Mouse (Mus musculus) lung, postnatal 0 days (tissue): Measurements from ENCODE around the gene Smtnl2. TPM values are rescaled to one million over a fixed set of nuclear protein-coding genes. Genes with fewer than 3 reads are reported as not detected.

ENCODE experiments used
- ATAC-seq: fragments of 200-750 bp; cut with Nextera tagmentation; 2 replicates; pipeline ENCODE4 v1.8.0; 2017; ENCODE audit warnings: moderate library complexity
- DNase-seq: peaks from one replicate; pipeline ENCODE4 v3.0.0-alpha.2; 2016; ENCODE audit warnings: low spot score
- H3K27ac ChIP-seq: fragments of 300-500 bp; sonication (generic); 2 replicates; pipeline ENCODE4 v1.5.1; 2014; ENCODE audit warnings: antibody characterized with exemption, mild to moderate bottlenecking, low read length, mixed read lengths
- H3K27me3 ChIP-seq: fragments of 300-500 bp; sonication (generic); replicated peaks from 2 replicates; pipeline ENCODE4 v1.6.1; 2014; ENCODE audit warnings: low read length, mixed read lengths; ENCODE audit not compliant: insufficient read depth
- H3K36me3 ChIP-seq: fragments of 300-500 bp; sonication (generic); 2 replicates; pipeline ENCODE4 v1.6.1; 2014; ENCODE audit warnings: low read length, mixed read lengths; ENCODE audit not compliant: insufficient read depth
- H3K4me1 ChIP-seq: fragments of 300-500 bp; sonication (generic); 2 replicates; pipeline ENCODE4 v1.6.1; 2014; ENCODE audit warnings: antibody characterized with exemption, low read depth, low read length, mixed read lengths; ENCODE audit not compliant: insufficient read depth
- H3K4me2 ChIP-seq: fragments of 300-500 bp; sonication (generic); replicated peaks from 2 replicates; pipeline ENCODE4 v1.6.1; 2014; ENCODE audit warnings: low read depth, mild to moderate bottlenecking, low read length, moderate library complexity, mixed read lengths
- H3K4me3 ChIP-seq: fragments of 300-500 bp; sonication (generic); 2 replicates; pipeline ENCODE4 v1.5.1; 2014; ENCODE audit warnings: low read depth, low read length
- H3K9ac ChIP-seq: fragments of 300-500 bp; sonication (generic); replicated peaks from 2 replicates; pipeline ENCODE4 v1.6.1; 2014; ENCODE audit warnings: low read depth, mild to moderate bottlenecking
- H3K9me3 ChIP-seq: fragments of 300-500 bp; sonication (generic); 2 replicates; pipeline ENCODE4 v1.6.1; 2016; ENCODE audit warnings: low read length, mixed read lengths
- CTCF ChIP-seq: IDR thresholded peaks from 2 replicates; pipeline ENCODE4 v1.5.1; 2016; ENCODE audit warnings: antibody characterized with exemption, mild to moderate bottlenecking
- EP300 ChIP-seq: IDR thresholded peaks from 2 replicates; pipeline ENCODE4 v1.6.1; 2016; ENCODE audit warnings: antibody characterized with exemption, mild to moderate bottlenecking, control low read depth
- WGBS: fragments of 180-500 bp; shearing (Covaris S2); extraction: QIAGEN DNeasy Blood & Tissue Kit; methylation state at CpG from one replicate; pipeline ENCODE4 v1.1.7; 2014; 5-methylcytosine and 5-hydroxymethylcytosine counted together
- polyA plus RNA-seq: library from polyadenylated mRNA; unstranded; fragments of >200 nt; fragmentation: Nextera tagmentation; extraction: Ambion mirVana; gene quantifications from 2 replicates; pipeline ENCODE4 v1.2.1, GENCODE M21; 2015

The Smtnl2 gene
- polyA plus RNA-seq, 1 experiment from 2014 or later: 108 TPM

- H3K9me3 ChIP-seq: no peaks in the 10 kb centered on the region
- ATAC-seq (no peak), DNase-seq (no peak)
- 71% methylated on average over 2 of the region's 2 CpGs for WGBS
- no peak overlapping the region for H3K9ac ChIP-seq
- no peaks in the 10 kb centered on the region for H3K27me3 ChIP-seq
- H3K27ac ChIP-seq: peak overlapping the region; percentile 57; the same call in 1 of the 2 replicates
- no peak overlapping the region for H3K4me2 ChIP-seq
- no peaks in the 10 kb centered on the region; the same call in none of the 2 replicates for H3K36me3 ChIP-seq
- H3K4me1 ChIP-seq: peaks cover 5% of the 10 kb centered on the region; the same call in 1 of the 2 replicates
- H3K4me3 ChIP-seq: no peak overlapping the region
- TF ChIP-seq CTCF (no peak), EP300 (no peak)
These were observed 16.8 kb downstream of the Smtnl2 start for GRCm38 (mm10) chr11:72394694-72395093.

GRCm38 (mm10) chr11:72393669-72394068 is 17.8 kb downstream of the Smtnl2 start:
- Histone ChIP-seq H3K27me3 (no peaks in the 10 kb centered on the region), H3K27ac (peak overlapping the region; percentile 57), H3K4me3 (no peak overlapping the region), H3K36me3 (no peaks in the 10 kb centered on the region; the same call in none of the 2 replicates), H3K4me1 (peaks cover 5% of the 10 kb centered on the region; the same call in 1 of the 2 replicates), H3K9me3 (no peaks in the 10 kb centered on the region), H3K9ac (no peak overlapping the region), H3K4me2 (no peak overlapping the region)
- TF ChIP-seq EP300: no peak
- TF ChIP-seq CTCF: no peak
- ATAC-seq: peak; percentile 18; the same call in 1 of the 2 replicates
- WGBS: 44% methylated on average over 5 of the region's 5 CpGs
- peak; percentile 79 for DNase-seq

GRCm38 (mm10) chr11:72393243-72393642 is 18.3 kb downstream of the Smtnl2 start:
- no peak for DNase-seq
- H3K36me3 ChIP-seq: no peaks in the 10 kb centered on the region; the same call in none of the 2 replicates
- no peak overlapping the region for H3K4me3 ChIP-seq
- H3K9me3 ChIP-seq: no peaks in the 10 kb centered on the region
- TF ChIP-seq CTCF (no peak), EP300 (no peak)
- H3K27ac ChIP-seq: peak overlapping the region; percentile 57; the same call in 1 of the 2 replicates
- H3K4me2 ChIP-seq: no peak overlapping the region
- H3K27me3 ChIP-seq: no peaks in the 10 kb centered on the region
- H3K4me1 ChIP-seq: peaks cover 5% of the 10 kb centered on the region; the same call in 1 of the 2 replicates
- ATAC-seq: no peak
- 54% methylated on average over 3 of the region's 3 CpGs for WGBS
- H3K9ac ChIP-seq: no peak overlapping the region

GRCm38 (mm10) chr11:72391181-72391580 is 20.3 kb downstream of the Smtnl2 start:
- Histone ChIP-seq H3K9ac (no peak overlapping the region), H3K4me1 (no peaks in the 10 kb centered on the region), H3K27me3 (no peaks in the 10 kb centered on the region), H3K4me2 (no peak overlapping the region), H3K4me3 (no peak overlapping the region), H3K36me3 (no peaks in the 10 kb centered on the region; the same call in 1 of the 2 replicates), H3K9me3 (no peaks in the 10 kb centered on the region), H3K27ac (no peak overlapping the region)
- no peak for ATAC-seq
- TF ChIP-seq EP300: no peak
- TF ChIP-seq CTCF: no peak
- WGBS: 88% methylated on average over 13 of the region's 13 CpGs
- no peak for DNase-seq

DNA sequence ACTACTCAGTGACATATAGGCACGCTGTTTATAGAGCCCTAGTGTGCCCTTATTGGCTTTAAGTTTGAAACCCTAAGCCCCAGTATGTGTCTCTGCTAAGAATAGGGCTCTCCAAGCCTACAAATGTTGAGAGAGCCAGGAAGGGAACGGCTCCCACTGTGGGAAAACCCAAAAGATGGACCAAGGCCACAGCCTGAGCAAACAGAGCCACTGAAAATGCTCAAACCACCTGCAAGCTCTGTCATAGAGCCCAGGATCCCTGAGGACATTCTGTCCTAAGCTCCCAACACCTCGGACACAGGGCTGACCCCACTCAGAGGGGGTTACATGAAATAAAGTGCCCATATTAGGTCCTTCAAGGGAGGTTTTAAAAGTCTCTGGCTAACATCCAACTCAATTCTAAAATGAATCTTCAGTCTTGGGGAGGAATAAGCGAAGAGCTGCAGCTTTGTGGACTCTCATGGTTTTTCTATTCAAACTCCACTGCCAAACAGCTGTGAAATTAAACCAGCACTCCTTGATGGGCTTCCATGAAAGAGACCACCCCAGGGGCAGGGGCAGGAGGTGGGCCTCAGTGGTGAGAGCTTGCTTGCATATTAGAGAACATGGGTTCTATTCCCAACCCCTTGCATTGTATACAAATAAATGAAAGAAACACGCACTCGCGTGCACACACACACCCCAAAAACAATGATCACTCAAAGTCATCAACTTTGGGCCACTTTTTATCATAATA is 21.9 kb downstream of the Smtnl2 start:
- peak; percentile 78 for TF ChIP-seq EP300
- no peak for TF ChIP-seq CTCF
- H3K27me3 ChIP-seq: no peaks in the 10 kb centered on the region
- 52% methylated on average over 7 of the region's 7 CpGs for WGBS
- no peaks in the 10 kb centered on the region; the same call in 1 of the 2 replicates for H3K36me3 ChIP-seq
- H3K9me3 ChIP-seq: no peaks in the 10 kb centered on the region
- no peaks in the 10 kb centered on the region for H3K4me1 ChIP-seq
- ATAC-seq (peak; percentile 84), DNase-seq (peak; percentile 87)
- no peak overlapping the region for H3K4me3 ChIP-seq
- H3K27ac ChIP-seq: peak overlapping the region; percentile 63
- H3K4me2 ChIP-seq: no peak overlapping the region
- H3K9ac ChIP-seq: no peak overlapping the region

DNA sequence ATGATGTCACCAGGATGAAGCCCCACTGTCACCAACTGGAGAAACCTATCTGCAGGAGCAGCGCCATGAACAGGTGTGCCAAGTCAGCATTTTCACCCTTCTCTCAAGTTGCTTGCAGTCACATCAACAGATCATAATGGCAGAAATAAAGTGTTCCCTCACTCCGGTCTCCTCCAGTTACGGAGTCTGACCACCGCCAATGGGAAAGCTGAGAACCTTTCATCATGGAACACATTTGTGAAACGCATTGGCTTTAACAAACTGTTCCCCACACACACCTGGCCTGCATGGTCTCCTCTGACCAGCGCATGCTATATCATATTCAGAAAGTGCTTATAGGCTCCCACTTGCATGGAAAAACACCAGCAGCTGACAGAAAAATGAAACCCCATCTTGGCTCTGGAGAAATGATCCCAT is 23.4 kb downstream of the Smtnl2 start:
- Histone ChIP-seq H3K9me3 (no peaks in the 10 kb centered on the region), H3K4me3 (no peak overlapping the region), H3K27ac (0 out of 2 replicates have a peak overlapping the region, but pooled peaks have one; percentile 6), H3K4me2 (no peak overlapping the region), H3K4me1 (no peaks in the 10 kb centered on the region), H3K27me3 (no peaks in the 10 kb centered on the region), H3K9ac (no peak overlapping the region), H3K36me3 (no peaks in the 10 kb centered on the region; the same call in 1 of the 2 replicates)
- no peak for DNase-seq
- ATAC-seq: no peak
- WGBS: 93% methylated on average over 6 of the region's 6 CpGs
- TF ChIP-seq CTCF (no peak), EP300 (no peak)
